Mouse (Mus musculus) cerebellum, adult 2 months (tissue): ENCODE data around the gene Fbn1.

Source experiments
- CTCF ChIP-seq: fragments of 200-500 bp; IDR thresholded peaks from 2 replicates; pipeline ENCODE4 v1.5.1; 2011; ENCODE audit warnings: low read depth, mild to moderate bottlenecking, control low read depth, low read length, moderate library complexity, borderline replicate concordance; ENCODE audit not compliant: insufficient read depth
- POLR2A ChIP-seq: fragments of 200-500 bp; IDR thresholded peaks from 2 replicates; pipeline ENCODE4 v1.6.1; 2011; ENCODE audit warnings: low read length, control low read depth, borderline replicate concordance; ENCODE audit not compliant: insufficient read depth

- TF ChIP-seq CTCF, result no peak
- no peak for TF ChIP-seq POLR2A
These were observed 31.6 kb downstream of the Fbn1 start for GRCm38 (mm10) chr2:125476231-125476630.
